Mouse (Mus musculus) T-helper 17 cell (primary cell): ENCODE measurements at regions not wholly inside any gene's neighbourhood (a gene's known extent, or its start where the extent isn't known, plus 50 kb on each side); places are given as distances from the start of the nearest gene placed in this dataset.
"Not testable (repeated sequence)": the region's sequence is repeated elsewhere in the genome, so short reads cannot be mapped to it uniquely, and the experiment has no call there.

Experiments
- in situ Hi-C, 2 experiments: fragments of 300-600 bp; cut with MboI, MseI; formaldehyde crosslinking; loops; 1 replicate in 1 of 2; 2 replicates in 1 of 2; pipeline ENCODE4 v1.15.1; 2025; ENCODE audit warnings: high pct_unique_total_duplicates in 2 of 2

GRCm38 (mm10) chr6:79619991-79620390, 197.7 kb upstream of the Gm20594 start:
- in situ Hi-C loops: loop anchor here in 1 of 2 experiments (10.0 kb wide), 1 partner anchor 1145 kb away; no protein-coding TSS in a partner anchor

GRCm38 (mm10) chr6:79631683-79632082, 186.0 kb upstream of the Gm20594 start:
- in situ Hi-C loops: not testable (repeated sequence)

GRCm38 (mm10) chr6:79651286-79651685, 166.4 kb upstream of the Gm20594 start:
- in situ Hi-C loops: no loop called here
